Mouse (Mus musculus) adrenal gland, postnatal 14 days (tissue): ENCODE results near the gene Fnbp1l. TPM values are rescaled to one million over a fixed set of nuclear protein-coding genes. Genes with fewer than 3 reads are reported as not detected.

Experiments used
- DNase-seq: peaks from one replicate; pipeline ENCODE4 v3.0.0; 2021; ENCODE audit warnings: mixed read lengths
- total RNA-seq: library from RNA; stranded (reverse); gene quantifications from 2 replicates; pipeline ENCODE4 v1.2.3, GENCODE M21; 2021

Gene Fnbp1l
- total RNA-seq, 1 experiment from 2014 or later: 28.9 TPM

DNA sequence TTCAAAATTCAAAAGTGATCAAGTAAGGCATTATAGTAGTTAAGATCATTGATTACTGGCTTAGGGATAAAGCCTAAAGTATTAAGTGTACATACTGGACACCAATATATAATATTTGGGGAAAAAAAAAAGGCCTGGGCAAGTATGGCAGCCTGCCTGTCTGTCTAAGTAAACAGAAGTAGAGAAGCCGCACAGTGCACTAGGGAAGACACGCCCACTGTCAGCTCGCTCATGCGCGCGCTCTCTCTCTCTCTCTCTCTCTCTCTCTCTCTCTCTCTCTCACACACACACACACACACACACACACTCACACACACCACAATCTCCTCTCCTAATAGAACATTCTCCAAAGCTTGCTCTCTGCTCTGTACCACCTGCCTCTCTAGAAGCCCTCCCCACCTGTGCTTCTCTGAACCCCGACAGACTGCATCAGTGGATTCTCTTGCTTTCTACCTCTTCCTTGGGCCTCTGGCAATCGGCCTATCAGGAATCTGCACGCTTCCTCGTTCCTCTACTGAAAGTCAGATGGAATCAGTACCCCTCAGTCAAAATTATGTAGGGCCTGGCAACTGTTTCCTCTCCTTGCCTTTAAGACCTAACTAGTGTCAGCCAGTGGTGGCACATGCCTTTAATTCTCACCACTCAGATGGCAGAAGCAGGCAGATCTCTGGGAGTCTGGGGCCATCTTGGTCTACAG is 13.3 kb downstream of the Fnbp1l start:
- no peak for DNase-seq

DNA sequence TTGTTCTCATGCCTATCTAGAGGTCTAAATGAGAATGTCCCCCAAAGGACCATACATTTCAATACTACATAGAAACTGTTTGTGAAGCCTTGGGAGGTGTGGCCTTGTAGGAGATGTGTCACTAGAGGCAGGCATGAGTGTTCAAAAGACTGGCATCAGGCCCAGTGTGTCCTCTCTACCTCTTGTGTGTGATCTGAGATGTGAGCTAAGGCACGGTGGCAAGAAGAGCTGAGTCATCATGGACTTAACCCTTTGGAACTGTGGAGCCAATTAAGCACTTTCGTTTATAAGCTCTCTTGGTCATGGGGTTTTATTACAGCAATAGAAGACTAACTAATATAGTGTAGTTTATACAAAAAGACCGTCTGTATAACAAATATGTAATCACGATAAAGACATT is 16.3 kb downstream of the Fnbp1l start:
- no peak for DNase-seq

- DNase-seq: no peak
Observed at GRCm38 (mm10) chr3:122602370-122602769, 17.1 kb downstream of the Fnbp1l start.

DNA sequence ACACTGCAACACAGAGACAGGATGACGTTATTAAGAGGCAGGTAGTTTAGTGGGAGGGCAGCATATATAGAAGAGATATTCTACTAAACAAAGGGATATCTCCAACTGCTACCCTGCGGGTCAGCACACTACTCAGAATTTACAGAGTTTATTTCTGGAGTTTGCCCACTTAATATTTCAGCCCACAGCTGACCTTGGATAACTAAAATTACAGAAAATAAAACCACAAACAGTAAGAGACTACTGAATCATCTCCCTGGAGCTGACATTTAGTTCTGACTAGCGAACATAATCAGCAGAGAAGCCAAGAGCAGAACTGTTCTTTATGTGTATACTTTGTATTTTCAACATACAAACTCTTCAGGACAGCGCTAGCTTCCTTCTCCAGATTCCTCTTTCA is 20.2 kb downstream of the Fnbp1l start:
- DNase-seq: no peak

GRCm38 (mm10) chr3:122590804-122591203 is 28.7 kb downstream of the Fnbp1l start:
- DNase-seq: no peak

DNA sequence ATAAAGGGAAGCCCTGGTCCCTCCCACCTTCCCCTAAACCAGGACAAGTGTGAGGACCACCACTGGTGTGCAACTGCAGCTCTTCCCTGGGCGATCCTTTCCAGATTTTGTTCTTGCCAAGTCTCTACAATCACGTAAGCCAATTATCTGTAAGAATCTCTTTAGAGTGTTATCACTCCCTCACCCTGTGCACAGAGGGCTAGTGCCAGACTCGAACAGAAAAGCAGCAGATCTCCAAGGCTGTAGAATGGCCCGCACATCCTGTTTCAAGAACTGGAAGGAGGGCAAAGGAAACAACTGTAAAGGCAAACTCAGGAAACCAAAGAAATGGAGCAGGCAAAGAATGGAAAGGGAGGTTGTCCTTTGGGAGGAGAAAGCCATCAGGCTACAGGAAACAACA is 29.2 kb downstream of the Fnbp1l start:
- DNase-seq: no peak

- DNase-seq: no peak
Observed at GRCm38 (mm10) chr3:122586918-122587641, 32.4 kb downstream of the Fnbp1l start.

DNA sequence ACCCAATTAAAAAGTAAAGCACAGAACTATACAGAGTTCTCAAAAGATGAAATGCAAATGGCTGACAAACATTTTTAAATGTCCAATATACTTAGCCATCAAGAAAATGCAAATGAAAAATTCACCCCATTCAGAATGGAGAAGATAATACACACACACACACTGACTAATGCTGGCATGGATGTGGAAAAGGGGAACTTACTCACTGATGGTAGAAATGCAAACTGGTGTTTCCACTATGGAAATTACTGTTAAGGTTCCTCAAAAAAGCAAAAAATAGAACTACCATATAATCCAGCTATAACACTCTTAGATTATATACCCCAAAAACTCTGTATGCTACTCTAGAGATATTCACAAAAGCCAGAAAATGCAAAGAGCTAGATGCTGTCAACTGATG is 42.2 kb downstream of the Fnbp1l start:
- DNase-seq: no peak

- DNase-seq: no peak
Observed at GRCm38 (mm10) chr3:122574921-122575320, 44.6 kb downstream of the Fnbp1l start.

- DNase-seq: no peak
Observed at GRCm38 (mm10) chr3:122573426-122574286, 45.9 kb downstream of the Fnbp1l start.

DNA sequence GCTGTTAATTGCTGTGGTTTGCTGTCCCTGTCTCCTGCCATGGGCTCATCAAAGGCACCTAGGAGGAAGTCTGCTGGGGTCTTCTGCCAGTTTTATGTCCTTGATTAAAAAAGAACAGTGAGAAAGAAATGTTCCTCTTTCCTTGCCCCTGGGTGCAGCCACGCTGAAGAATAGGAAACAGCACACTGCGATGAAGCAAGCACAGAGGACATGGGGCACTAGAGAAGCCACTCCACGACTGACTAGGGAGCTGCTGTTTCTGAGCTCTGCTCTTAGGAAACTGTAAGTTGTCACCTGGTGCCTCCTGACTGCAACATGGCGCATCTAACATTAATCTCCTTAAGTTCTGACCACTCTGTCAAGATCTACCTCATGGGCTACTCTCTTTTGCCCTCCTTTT is 53.0 kb downstream of the Fnbp1l start:
- DNase-seq: no peak

DNA sequence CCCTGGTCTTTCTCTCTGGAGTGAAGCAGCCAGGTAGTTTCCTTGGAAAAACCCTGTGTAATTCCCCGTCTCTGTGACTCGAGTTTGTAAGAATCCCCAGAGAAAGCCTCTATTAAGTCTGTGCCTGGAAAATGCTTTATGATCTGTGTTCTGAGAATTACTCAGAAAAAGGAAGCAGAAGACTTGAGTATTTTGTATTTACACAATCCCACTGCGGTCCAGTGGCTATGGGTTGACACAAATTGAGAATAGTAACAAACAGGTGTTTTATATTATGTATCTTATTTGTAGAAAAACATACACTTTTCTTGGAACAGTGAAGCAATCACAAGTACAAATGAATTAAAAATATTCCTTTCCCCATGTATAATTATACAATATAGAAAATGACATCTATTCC is 53.4 kb downstream of the Fnbp1l start:
- no peak for DNase-seq

GRCm38 (mm10) chr3:122565285-122565684 is 54.2 kb downstream of the Fnbp1l start:
- DNase-seq: peak; percentile 21

GRCm38 (mm10) chr3:122557766-122558165 is 61.7 kb downstream of the Fnbp1l start:
- no peak for DNase-seq

GRCm38 (mm10) chr3:122551174-122551573 is 68.3 kb downstream of the Fnbp1l start:
- no peak for DNase-seq

- DNase-seq: no peak
Observed at GRCm38 (mm10) chr3:122547469-122547868, 72.0 kb downstream of the Fnbp1l start.

DNA sequence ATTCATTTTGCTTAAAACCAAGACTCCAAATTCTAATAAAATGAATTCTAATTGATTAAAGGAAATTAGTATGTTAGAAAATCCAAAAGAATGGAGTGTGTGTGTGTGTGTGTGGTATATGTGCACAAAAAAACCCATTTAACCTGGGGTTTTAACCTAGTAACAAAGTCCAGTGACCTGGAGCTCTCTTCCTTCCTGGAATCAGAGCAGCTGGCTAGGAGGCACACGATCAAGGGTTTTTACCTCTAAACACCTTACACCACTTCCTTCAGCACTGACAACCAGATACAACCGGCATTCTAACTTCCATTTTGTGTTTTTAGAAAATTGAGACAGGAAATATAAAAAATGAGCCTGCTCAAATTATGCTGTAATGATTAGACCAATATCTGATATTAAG is 74.2 kb downstream of the Fnbp1l start:
- no peak for DNase-seq

DNA sequence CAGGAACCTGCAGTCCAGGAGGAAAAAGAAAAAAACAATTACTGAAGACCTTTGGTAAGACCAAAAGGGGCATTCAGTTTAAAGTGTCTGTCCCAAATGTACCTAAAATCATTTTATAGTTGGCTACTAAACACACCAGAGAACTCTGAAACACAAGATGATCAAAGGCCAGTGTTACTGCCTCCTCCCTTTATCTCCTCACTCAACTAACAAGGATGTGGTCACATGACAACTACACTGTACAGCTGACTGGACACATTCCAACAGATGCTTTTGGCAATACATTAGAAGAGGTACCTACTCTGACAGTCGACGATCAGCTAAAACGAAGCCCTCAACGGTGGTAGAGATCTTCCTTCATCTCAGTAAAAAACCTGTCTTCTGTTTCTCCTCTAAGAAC is 78.6 kb downstream of the Fnbp1l start:
- no peak for DNase-seq

- peak; percentile 58 for DNase-seq
Observed at GRCm38 (mm10) chr3:122539961-122540690, 79.4 kb downstream of the Fnbp1l start.

GRCm38 (mm10) chr3:122538851-122539250 is 80.7 kb downstream of the Fnbp1l start:
- no peak for DNase-seq

DNA sequence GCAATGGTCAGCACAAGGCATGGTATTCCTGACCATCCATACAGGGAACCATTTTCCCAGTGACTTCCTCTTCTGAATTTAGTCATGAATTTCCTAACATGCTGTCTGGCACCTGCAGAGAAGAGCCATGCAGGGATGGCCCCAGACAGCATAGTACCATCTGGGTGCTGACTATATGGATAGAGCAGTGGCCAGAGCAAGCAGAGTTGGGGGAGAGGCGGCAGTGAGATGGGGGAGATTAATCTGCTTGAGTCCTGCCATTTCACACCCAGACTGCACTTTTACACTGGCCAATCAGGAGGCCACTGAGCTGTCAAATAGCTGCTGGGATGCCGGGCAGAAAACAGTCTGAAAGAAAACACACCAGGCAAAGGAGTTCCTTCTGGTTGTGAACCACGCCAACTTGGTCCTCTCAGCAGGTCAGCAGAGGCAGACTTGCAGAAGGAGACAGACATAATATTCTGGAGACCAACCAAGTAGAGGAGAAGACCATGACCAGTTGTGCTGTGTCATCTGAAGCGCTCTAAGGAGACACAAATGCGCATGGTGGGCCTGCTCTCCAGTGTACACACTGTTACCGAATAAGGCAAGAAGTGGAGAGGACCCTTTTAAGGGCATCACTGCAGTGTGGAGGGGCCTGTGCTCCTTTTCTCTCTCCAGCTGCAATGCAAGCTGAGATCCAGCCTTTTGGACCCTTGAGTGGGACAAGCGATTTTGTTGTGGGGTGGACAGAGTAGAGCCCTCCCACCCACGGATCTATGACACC is 83.4 kb downstream of the Fnbp1l start:
- DNase-seq: no peak

DNA sequence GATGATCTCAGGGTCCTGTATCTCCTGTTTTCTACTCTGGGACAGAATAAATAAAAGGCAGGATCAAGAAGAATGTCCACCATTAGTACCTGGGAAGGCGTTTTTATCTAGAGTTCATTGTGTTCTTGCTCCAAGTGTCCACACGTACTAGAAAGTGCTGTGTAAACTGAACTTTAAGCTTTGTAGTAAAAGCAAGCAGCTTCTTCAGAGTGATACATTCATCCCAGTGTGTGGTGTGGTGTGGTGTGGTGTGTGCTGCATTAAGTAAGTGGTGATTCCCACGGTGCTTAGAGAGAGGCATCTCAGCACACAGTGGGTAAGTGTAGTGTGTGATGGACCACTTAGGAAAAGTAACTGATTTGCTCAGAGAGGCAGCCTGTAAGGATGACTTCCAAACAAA is 91.0 kb downstream of the Fnbp1l start:
- DNase-seq: no peak
